Mouse (Mus musculus): ENCODE data around the gene Ctsa.
"Not testable (repeated sequence)": the region's sequence is repeated elsewhere in the genome, so short reads cannot be mapped to it uniquely, and the experiment has no call there.

Ctsa gene

DNA sequence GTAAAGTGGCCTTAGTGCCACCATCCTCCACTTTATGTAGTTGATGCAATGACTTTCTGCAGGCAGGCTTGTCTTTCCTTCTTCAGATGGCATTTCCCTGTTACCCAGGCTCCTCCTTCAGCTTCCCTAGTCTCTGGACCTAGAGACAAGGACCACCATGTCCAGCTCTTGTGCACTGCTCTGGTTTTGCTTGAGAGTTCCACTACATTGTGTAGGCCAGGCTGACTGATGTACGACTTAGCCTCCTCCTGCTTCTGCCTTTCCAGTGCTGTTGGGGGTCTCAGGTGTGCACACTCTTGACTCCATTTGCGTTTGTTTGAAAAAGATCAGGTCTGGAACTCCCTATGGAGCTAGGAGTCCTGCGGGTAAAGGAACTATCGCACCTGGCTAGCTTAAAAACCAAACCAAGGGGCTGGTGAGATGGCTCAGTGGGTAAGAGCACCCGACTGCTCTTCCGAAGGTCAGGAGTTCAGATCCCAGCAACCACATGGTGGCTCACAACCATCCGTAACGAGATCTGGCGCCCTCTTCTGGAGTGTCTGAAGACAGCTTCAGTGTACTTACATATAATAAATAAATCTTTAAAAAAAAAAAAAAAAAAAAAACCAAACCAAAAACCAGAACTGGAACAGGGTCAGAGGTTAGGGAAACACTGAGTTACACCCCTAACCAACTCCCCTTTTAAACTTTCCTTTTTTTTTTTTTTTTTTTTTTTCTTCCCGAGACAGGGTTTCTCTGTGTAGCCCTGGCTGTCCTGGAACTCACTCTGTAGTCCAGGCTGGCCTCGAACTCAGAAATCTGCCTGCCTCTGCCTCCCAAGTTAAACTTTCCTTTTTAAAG, 44.9 kb downstream of the Ctsa start:
- not testable (repeated sequence) for DNase-seq (ENCODE audit: low spot score in 2 of 2)

DNA sequence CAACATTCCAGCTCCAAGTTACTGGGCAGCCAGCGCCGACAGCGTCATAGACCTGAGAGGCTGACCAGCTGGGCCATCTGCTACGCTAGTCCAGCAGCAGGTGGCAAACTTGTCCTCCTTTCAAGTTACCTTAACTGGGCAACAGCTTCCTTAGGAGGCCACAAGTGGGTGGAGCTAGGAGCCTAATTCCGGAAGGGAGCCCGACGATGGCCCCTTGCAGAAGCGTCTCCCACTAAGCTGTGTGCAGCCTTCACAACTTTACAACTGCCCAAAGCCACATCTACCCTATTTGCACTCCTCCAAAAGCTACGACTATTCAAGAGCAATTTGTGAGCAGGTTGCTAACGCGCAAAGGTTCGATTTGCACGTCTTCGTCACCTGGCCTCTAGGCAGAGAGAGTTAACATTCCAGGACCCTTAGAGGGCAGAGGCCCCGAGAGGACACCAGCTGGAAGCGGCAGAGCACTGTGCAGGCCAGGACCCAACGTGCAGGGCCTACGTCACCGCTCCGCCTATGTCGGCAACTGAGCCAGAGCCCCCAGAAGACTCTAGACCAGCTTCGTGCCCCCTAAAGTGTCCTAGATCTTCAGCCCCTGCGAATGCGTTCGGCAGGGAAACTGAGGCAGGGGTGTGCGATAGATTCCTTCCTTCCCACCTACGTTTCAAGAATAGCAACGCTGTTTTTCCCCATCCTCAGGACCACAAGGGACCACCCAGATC, 46.0 kb downstream of the Ctsa start:
- no peak for DNase-seq (ENCODE audit: low spot score in 2 of 2)

DNA sequence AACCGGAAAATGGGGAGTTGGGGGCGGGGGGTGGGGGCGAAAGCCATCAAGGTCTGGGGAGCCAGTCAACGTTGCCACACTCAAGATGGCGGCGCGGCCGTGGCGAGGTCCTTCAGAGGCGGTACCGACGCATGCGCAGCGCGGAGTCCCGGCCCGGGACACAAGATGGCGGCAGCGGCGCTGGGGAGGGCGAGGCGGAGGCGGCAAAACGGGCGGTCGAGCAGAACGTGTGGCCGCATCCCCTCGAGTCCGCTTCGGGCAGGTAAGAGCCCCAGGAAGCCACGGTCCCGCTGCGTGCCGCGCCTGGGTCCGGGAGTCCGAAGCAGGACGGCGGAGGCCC, 46.5 kb downstream of the Ctsa start, which contains the start of gene Pcif1:
Gene Pcif1 (plus strand): TSS at position 77 of the 340 bp plus-strand sequence.
- DNase-seq (ENCODE audit: low spot score in 2 of 2) = peak; percentile 97

DNA sequence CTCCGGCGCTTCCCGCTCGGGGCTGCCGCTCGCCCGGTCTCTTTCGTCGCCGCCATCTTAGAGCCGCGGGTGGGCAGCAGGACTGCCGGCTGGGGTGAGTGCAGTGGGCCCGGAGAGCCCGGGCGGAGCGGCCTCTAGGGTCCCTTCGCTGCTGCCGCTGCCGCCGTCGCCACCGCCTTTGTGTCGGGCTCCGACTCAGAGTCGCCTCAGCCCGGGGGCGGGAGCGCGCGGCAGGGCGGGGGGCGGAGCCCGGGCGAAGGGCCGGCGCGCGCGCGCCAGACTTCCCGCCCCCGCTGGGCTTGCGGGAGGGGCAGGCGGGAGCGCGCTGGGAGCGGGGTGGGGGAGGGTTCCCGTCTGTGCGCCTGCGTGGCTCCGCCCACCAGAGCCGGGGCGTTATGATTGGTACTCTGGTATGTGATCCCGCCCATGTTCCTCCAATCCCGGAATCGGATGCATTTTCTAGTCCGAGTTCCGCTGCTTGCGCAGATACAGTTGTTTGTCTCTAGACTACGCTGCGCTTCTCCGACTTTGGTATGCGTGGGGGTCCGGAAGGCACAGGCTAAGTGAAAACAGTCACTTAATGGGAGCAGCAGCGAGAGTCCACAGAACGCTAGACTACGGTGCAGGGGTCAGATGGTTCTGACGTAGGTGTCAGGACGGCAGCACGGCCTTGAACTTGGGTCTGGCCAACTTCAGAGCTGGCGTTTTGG, 47.0 kb downstream of the Ctsa start:
- peak; percentile 91 to 96 for DNase-seq (ENCODE audit: low spot score in 2 of 2)

DNA sequence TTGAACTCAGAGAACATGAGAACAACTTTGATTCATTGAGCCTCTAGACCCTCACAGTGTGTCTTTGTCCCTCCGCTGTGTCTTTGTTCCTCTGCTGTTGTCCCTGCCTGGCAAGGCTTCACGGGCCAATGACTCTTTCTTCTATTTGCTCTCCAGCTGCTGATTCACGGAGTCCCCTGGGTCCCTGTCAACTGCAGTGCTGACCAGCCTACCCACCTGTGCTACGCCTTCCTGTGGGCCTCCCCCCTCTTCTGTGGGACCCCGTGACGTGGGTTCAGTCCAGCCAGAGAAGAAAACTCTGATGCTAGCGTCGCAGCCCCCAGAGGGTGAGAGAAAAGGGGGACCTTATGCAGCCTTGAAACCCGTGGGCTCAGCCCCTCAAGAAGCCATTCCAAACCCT, 49.9 kb downstream of the Ctsa start:
- no peak for DNase-seq (ENCODE audit: low spot score in 2 of 2)

DNA sequence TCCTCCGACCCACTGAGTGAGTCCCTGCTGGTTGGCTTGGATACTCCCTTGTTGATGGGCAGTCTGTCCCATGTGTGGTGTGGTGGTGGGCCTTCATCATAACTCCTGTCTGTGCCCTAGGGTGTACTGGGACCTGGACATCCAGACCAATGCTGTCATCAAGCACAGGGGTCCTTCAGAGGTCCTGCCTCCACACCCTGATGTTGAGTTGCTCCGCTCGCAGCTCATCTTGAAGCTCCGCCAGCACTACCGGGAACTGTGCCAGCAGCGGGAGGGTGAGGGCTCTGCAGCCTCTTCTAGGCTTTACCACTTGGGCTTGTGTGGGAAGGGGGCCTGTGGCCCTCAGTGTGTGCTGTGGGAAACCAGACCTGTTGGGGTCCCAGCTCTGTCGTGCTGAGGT, 53.1 kb downstream of the Ctsa start:
- peak; percentile 66 to 85 for DNase-seq (ENCODE audit: low spot score in 2 of 2)

DNA sequence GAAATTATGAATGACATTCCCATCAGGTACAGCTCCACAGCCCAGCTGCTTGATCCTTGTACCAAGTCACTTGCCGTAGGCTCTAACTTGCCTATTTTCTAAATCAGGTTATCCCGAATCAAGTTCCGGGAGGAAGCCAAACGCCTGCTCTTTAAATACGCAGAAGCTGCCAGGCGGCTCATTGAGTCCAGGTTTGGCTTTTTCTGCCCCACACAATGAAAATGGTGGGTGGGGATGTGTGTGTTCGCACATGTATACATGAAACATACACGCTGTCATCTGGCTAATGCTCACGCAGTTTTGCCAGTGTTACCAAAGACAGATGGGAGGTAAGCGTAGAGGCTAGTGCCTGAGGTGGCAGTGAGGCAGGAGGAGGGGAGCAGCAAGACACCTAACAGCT, 53.9 kb downstream of the Ctsa start:
- DNase-seq (ENCODE audit: low spot score in 2 of 2) = no peak

DNA sequence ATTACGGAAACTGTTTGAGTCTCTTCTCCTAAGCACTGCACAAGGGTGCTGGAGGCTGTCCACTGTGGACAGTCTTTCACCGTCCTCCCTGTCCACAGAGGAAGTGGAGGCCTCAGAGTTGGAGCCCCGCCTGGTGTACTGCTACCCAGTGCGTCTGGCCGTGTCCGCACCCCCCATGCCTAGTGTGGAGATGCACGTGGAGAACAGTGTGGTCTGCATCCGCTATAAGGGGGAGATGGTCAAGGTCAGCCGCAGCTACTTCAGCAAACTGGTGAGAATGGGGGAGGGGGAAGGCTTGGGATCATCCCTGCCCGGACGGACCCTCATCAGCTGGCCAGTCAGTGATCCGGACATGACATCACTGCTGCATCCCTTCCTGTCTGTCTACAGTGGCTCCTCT, 56.3 kb downstream of the Ctsa start:
- DNase-seq (ENCODE audit: low spot score in 2 of 2) = no peak

DNA sequence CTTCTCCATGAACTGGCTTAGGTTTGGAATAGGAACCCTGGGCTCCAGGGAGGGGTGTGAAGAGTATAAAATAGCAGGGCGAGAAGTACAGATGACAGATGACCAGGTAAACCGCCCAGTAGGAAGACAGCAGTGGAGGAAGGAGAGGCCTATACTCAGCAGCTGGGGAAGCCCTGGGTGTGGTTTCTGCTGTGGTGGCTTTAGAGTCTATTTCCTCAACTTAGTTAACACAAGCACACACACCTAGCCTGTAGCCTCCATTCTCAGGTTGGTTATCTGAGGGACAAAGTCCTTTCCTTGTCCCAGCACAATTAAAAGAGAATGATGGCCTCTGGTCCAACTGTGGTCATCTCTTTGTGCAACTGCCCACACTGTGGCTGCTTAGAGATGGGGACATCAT, 57.3 kb downstream of the Ctsa start:
- DNase-seq (ENCODE audit: low spot score in 2 of 2) = no peak
